ENCODE assay signal across 9 mouse cellular contexts in genomic region chr17:26452371-26452972, GRCm38 (mm10). TPM values are rescaled to one million over a fixed set of nuclear protein-coding genes. Genes with fewer than 3 reads are reported as not detected.
DNase-seq lines count a peak whose midpoint lies in the region; ATAC-seq and TF ChIP-seq lines count a peak whose summit lies in the region.
"Had no signal": no experiment of that assay in that cellular context is flagged by ENCODE, and none has a peak within 500 bp of the region (broad histone marks: within the 10 kb centered on the region; RNA-seq: fewer than 3 reads in every experiment).

No protein-coding gene starts in this region.

- no peak overlapping the region for H3K27ac ChIP-seq in forebrain, embryonic 16.5 days (ENCODE audit: low read length)
- H3K27ac ChIP-seq in forebrain, embryonic 13.5 days: no peak overlapping the region
- peak overlapping the region; percentile 9; the same call in 1 of the 2 replicates for H3K27ac ChIP-seq in cortical plate, adult 2 months (ENCODE audit: insufficient read depth, low read length)
- H3K27ac ChIP-seq in heart, embryonic 10.5 days: peak overlapping the region; percentile 13; the same call in 1 of the 2 replicates
- H3K27ac ChIP-seq in stomach, postnatal 0 days (replicated peaks): peak overlapping the region; percentile 45; the same call in 1 of the 2 replicates
- H3K27ac ChIP-seq: neural tube, embryonic 12.5 days had no signal

- DNase-seq in Muller cell, postnatal 12 days (ENCODE audit: inconsistent ontology term): peak; percentile 52
- DNase-seq in heart, embryonic 10.5 days (ENCODE audit: low spot score): no peak
- DNase-seq in kidney, postnatal 25 days: peak; percentile 69 to 83
- peak; percentile 86 for DNase-seq in lung, postnatal 10 days
- peak; percentile 58 for DNase-seq in stomach, postnatal 0 days (ENCODE audit: low spot score)

- no peaks in the 10 kb centered on the region for H3K27me3 ChIP-seq in forebrain, embryonic 16.5 days (replicated peaks; ENCODE audit: control insufficient read depth, insufficient read depth, low read length)
- H3K27me3 ChIP-seq in forebrain, embryonic 13.5 days: 0 out of 2 replicates have a peak, but pooled peaks cover 4% of the 10 kb centered on the region
- H3K27me3 ChIP-seq in heart, embryonic 10.5 days (ENCODE audit: insufficient read depth, poor library complexity, severe bottlenecking): 0 out of 2 replicates have a peak, but pooled peaks cover 4% of the 10 kb centered on the region
- no peaks in the 10 kb centered on the region for H3K27me3 ChIP-seq in stomach, postnatal 0 days (ENCODE audit: control insufficient read depth, insufficient read depth, low read length)

- no peak overlapping the region for H3K4me2 ChIP-seq in forebrain, embryonic 16.5 days (ENCODE audit: low read length)
- H3K4me2 ChIP-seq in forebrain, embryonic 13.5 days: no peak overlapping the region
- H3K4me2 ChIP-seq in stomach, postnatal 0 days (replicated peaks; ENCODE audit: low read depth): no peak overlapping the region
- H3K4me2 ChIP-seq: neural tube, embryonic 12.5 days had no signal

- ATAC-seq in forebrain, embryonic 16.5 days: 0 out of 2 replicates have a peak, but pooled peaks have one; percentile 6
- no peak for ATAC-seq in forebrain, embryonic 13.5 days
- ATAC-seq in stomach, postnatal 0 days (ENCODE audit: low FRiP score, low TSS enrichment): peak; percentile 7; the same call in 1 of the 2 replicates

- TF ChIP-seq POLR2A in cortical plate, adult 2 months (IDR thresholded peaks at IDR 0.05; ENCODE audit: extremely low read depth, insufficient read depth, low read length): no peak

- H3K9me3 ChIP-seq in forebrain, embryonic 16.5 days (ENCODE audit: control insufficient read depth, low read length): no peaks in the 10 kb centered on the region
- H3K9me3 ChIP-seq in forebrain, embryonic 13.5 days (replicated peaks): no peaks in the 10 kb centered on the region
- no peaks in the 10 kb centered on the region for H3K9me3 ChIP-seq in heart, embryonic 10.5 days
- no peaks in the 10 kb centered on the region for H3K9me3 ChIP-seq in stomach, postnatal 0 days (ENCODE audit: control insufficient read depth, low read length)
- H3K9me3 ChIP-seq: neural tube, embryonic 12.5 days had no signal

- H3K9ac ChIP-seq in forebrain, embryonic 16.5 days (replicated peaks; ENCODE audit: low read depth, low read length): no peak overlapping the region
- H3K9ac ChIP-seq in forebrain, embryonic 13.5 days: no peak overlapping the region
- 0 out of 2 replicates have a peak overlapping the region, but pooled peaks have one; percentile 23 for H3K9ac ChIP-seq in stomach, postnatal 0 days (ENCODE audit: low read length)
- H3K9ac ChIP-seq: neural tube, embryonic 12.5 days had no signal

- H3K4me3 ChIP-seq in forebrain, embryonic 16.5 days (replicated peaks; ENCODE audit: low read length): no peak overlapping the region
- no peak overlapping the region for H3K4me3 ChIP-seq in forebrain, embryonic 13.5 days
- no peak overlapping the region for H3K4me3 ChIP-seq in cortical plate, adult 2 months (ENCODE audit: insufficient read depth, low read length)
- no peak overlapping the region for H3K4me3 ChIP-seq in heart, embryonic 10.5 days
- no peak overlapping the region for H3K4me3 ChIP-seq in stomach, postnatal 0 days (ENCODE audit: low read depth, low read length)
- H3K4me3 ChIP-seq: neural tube, embryonic 12.5 days had no signal

- no peaks in the 10 kb centered on the region for H3K36me3 ChIP-seq in forebrain, embryonic 16.5 days (ENCODE audit: control insufficient read depth, insufficient read depth)
- H3K36me3 ChIP-seq in forebrain, embryonic 13.5 days (ENCODE audit: poor library complexity, severe bottlenecking): no peaks in the 10 kb centered on the region; the same call in 1 of the 2 replicates
- peaks cover under 1% of the 10 kb centered on the region; the same call in 1 of the 2 replicates for H3K36me3 ChIP-seq in heart, embryonic 10.5 days
- H3K36me3 ChIP-seq in stomach, postnatal 0 days (ENCODE audit: control insufficient read depth, insufficient read depth, low read length): no peaks in the 10 kb centered on the region
- H3K36me3 ChIP-seq: neural tube, embryonic 12.5 days had no signal

- TF ChIP-seq CTCF in cortical plate, adult 2 months (IDR thresholded peaks at IDR 0.05; ENCODE audit: extremely low read depth, insufficient read depth, low read length): peak; percentile 73
- TF ChIP-seq CTCF in stomach, postnatal 0 days (IDR thresholded peaks at IDR 0.05; ENCODE audit: low read depth): peak; percentile 81

- WGBS in forebrain, embryonic 16.5 days: 62% methylated on average over 5 of the region's 5 CpGs
- 61% methylated on average over 5 of the region's 5 CpGs for WGBS in forebrain, embryonic 13.5 days
- 62% methylated on average over 5 of the region's 5 CpGs for WGBS in heart, embryonic 10.5 days
- WGBS in stomach, postnatal 0 days: 53% methylated on average over 5 of the region's 5 CpGs

- TF ChIP-seq EP300 in stomach, postnatal 0 days (optimal IDR thresholded peaks at IDR 0.05): no peak

- no peaks in the 10 kb centered on the region for H3K4me1 ChIP-seq in forebrain, embryonic 16.5 days (replicated peaks; ENCODE audit: control insufficient read depth, insufficient read depth, low read length)
- no peaks in the 10 kb centered on the region for H3K4me1 ChIP-seq in forebrain, embryonic 13.5 days
- H3K4me1 ChIP-seq in cortical plate, adult 2 months (ENCODE audit: control insufficient read depth, insufficient read depth, low read length): no peaks in the 10 kb centered on the region; the same call in 1 of the 2 replicates
- peaks cover 16% of the 10 kb centered on the region for H3K4me1 ChIP-seq in heart, embryonic 10.5 days
- 0 out of 2 replicates have a peak, but pooled peaks cover 4% of the 10 kb centered on the region for H3K4me1 ChIP-seq in stomach, postnatal 0 days (replicated peaks; ENCODE audit: control insufficient read depth, insufficient read depth)
- H3K4me1 ChIP-seq: neural tube, embryonic 12.5 days had no signal

RNA-seq across cellular contexts. Expression of gene Neurl1b, which starts 37.8 kb away (rescaled TPM):
- polyA plus RNA-seq in forebrain, embryonic 16.5 days (2015; fragmentation: Nextera tagmentation; extraction: Ambion mirVana): 2.4 and 4.1 TPM in 2 replicates
- polyA plus RNA-seq in forebrain, embryonic 13.5 days (2015; fragmentation: Nextera tagmentation; extraction: Ambion mirVana): 1.2 and 1.7 TPM in 2 replicates
- polyA plus RNA-seq in cortical plate, adult 2 months (2012; rRNA removed): 53.4 and 56.8 TPM in 2 replicates
- polyA plus RNA-seq in heart, embryonic 10.5 days (2016; fragmentation: Nextera tagmentation; extraction: Ambion mirVana): 1.3 and 1.8 TPM in 2 replicates
- polyA plus RNA-seq in stomach, postnatal 0 days (2015; fragmentation: Nextera tagmentation; extraction: Ambion mirVana): 1.1 and 1.4 TPM in 2 replicates

Comparison
In these comparisons a context has a peak if more than half of its experiments do, and no peak if none do; other contexts are left out.
1. H3K27ac ChIP-seq: peak in cortical plate, adult 2 months (single experiment), heart, embryonic 10.5 days (single experiment) and stomach, postnatal 0 days (single experiment); none in forebrain, embryonic 16.5 days (single experiment) and forebrain, embryonic 13.5 days (single experiment).
2. RNA of gene Neurl1b, which starts 37.8 kb away (polyA plus RNA-seq): 53.4 to 56.8 TPM in cortical plate, adult 2 months; 2.4 to 4.1 TPM in forebrain, embryonic 16.5 days, 1.3 to 1.8 TPM in heart, embryonic 10.5 days, 1.2 to 1.7 TPM in forebrain, embryonic 13.5 days and 1.1 to 1.4 TPM in stomach, postnatal 0 days; every median in the first group is over 10 times any median in the second.